Mouse (Mus musculus) heart, postnatal 0 days (tissue): ENCODE results near the gene Usp45. TPM values are rescaled to one million over a fixed set of nuclear protein-coding genes. Genes with fewer than 3 reads are reported as not detected.
A peak's percentile ranks its signal among the peaks of the same experiment; 100 is the strongest.

ENCODE experiments used
- ATAC-seq: fragments of 200-750 bp; cut with Nextera tagmentation; 2 replicates; pipeline ENCODE4 v1.8.0; 2017; ENCODE audit warnings: low read depth, moderate number of reproducible peaks, moderate library complexity; ENCODE audit not compliant: insufficient read depth
- DNase-seq: peaks from one replicate; pipeline ENCODE4 v3.0.0-alpha.2; 2016; ENCODE audit warnings: low spot score
- H3K27ac ChIP-seq: fragments of 300-500 bp; sonication (generic); 2 replicates; pipeline ENCODE4 v1.5.1; 2014; ENCODE audit warnings: low read depth, mild to moderate bottlenecking
- H3K27me3 ChIP-seq: fragments of 300-500 bp; sonication (generic); 2 replicates; pipeline ENCODE4 v1.6.1; 2014; ENCODE audit warnings: low read length, mixed read lengths; ENCODE audit not compliant: control insufficient read depth, insufficient read depth
- H3K36me3 ChIP-seq: fragments of 300-500 bp; sonication (generic); replicated peaks from 2 replicates; pipeline ENCODE4 v1.6.1; 2014; ENCODE audit warnings: low read length, mixed read lengths; ENCODE audit not compliant: control insufficient read depth, insufficient read depth
- H3K4me1 ChIP-seq: fragments of 300-500 bp; sonication (generic); 2 replicates; pipeline ENCODE4 v1.6.1; 2014; ENCODE audit warnings: antibody characterized with exemption; ENCODE audit not compliant: control insufficient read depth, insufficient read depth
- H3K4me2 ChIP-seq: fragments of 300-500 bp; sonication (generic); 2 replicates; pipeline ENCODE4 v1.6.1; 2014; ENCODE audit warnings: low read depth, mild to moderate bottlenecking, low read length, moderate library complexity
- H3K4me3 ChIP-seq: fragments of 300-500 bp; sonication (generic); 2 replicates; pipeline ENCODE4 v1.5.1; 2014; ENCODE audit warnings: low read depth, low read length
- H3K9ac ChIP-seq: fragments of 300-500 bp; sonication (generic); replicated peaks from 2 replicates; pipeline ENCODE4 v1.6.1; 2014; ENCODE audit warnings: low read depth, low read length, mixed read lengths
- H3K9me3 ChIP-seq: fragments of 300-500 bp; sonication (generic); replicated peaks from 2 replicates; pipeline ENCODE4 v1.6.1; 2016; ENCODE audit warnings: low read length; ENCODE audit not compliant: control insufficient read depth
- CTCF ChIP-seq: IDR thresholded peaks from 2 replicates; pipeline ENCODE4 v1.5.1; 2016; ENCODE audit warnings: antibody characterized with exemption, control low read depth, low read depth
- EP300 ChIP-seq: IDR thresholded peaks from 2 replicates; pipeline ENCODE4 v1.6.1; 2016; ENCODE audit warnings: antibody characterized with exemption, low read depth
- WGBS: fragments of 180-500 bp; shearing (Covaris S2); extraction: QIAGEN DNeasy Blood & Tissue Kit; methylation state at CpG from one replicate; pipeline ENCODE4 v1.1.7; 2014; 5-methylcytosine and 5-hydroxymethylcytosine counted together
- polyA plus RNA-seq: library from polyadenylated mRNA; unstranded; fragments of >200 nt; fragmentation: Nextera tagmentation; extraction: Ambion mirVana; gene quantifications from 2 replicates; pipeline ENCODE4 v1.2.1, GENCODE M21; 2015
- total RNA-seq: library from RNA; depleted of rRNA; stranded (reverse); fragments of >200 nt; gene quantifications from 2 replicates; pipeline ENCODE4 v1.2.3, GENCODE M21; 2014; ENCODE audit warnings: low replicate concordance

Gene Usp45
- total and polyA plus RNA-seq, 2 experiments from 2014 or later: 3.6 to 12.6 TPM

- WGBS: 82% methylated on average over 2 of the region's 2 CpGs
- TF ChIP-seq EP300: no peak
- no peak for TF ChIP-seq CTCF
- Histone ChIP-seq H3K9ac (no peak overlapping the region), H3K4me3 (no peak overlapping the region), H3K9me3 (no peaks in the 10 kb centered on the region), H3K4me2 (no peak overlapping the region), H3K27ac (no peak overlapping the region), H3K27me3 (no peaks in the 10 kb centered on the region), H3K36me3 (peaks cover 41% of the 10 kb centered on the region), H3K4me1 (no peaks in the 10 kb centered on the region)
- ATAC-seq: no peak
- no peak for DNase-seq
These were observed 59.7 kb downstream of the Usp45 start for GRCm38 (mm10) chr4:21826616-21827015.

GRCm38 (mm10) chr4:21832844-21833243, 65.9 kb downstream of the Usp45 start:
- ATAC-seq (no peak), DNase-seq (no peak)
- no peak for TF ChIP-seq CTCF
- no peak for TF ChIP-seq EP300
- Histone ChIP-seq H3K27me3 (no peaks in the 10 kb centered on the region), H3K36me3 (peaks cover 25% of the 10 kb centered on the region), H3K4me1 (no peaks in the 10 kb centered on the region), H3K27ac (no peak overlapping the region), H3K4me2 (no peak overlapping the region), H3K9me3 (no peaks in the 10 kb centered on the region), H3K9ac (no peak overlapping the region), H3K4me3 (no peak overlapping the region)
- WGBS: 94% methylated on average over 8 of the region's 8 CpGs

GRCm38 (mm10) chr4:21847481-21848286, 80.7 kb downstream of the Usp45 start, which contains the start of gene Pnisr:
Gene Pnisr (plus strand): TSS chr4:21847583.
- ATAC-seq: peak; percentile 99
- WGBS: under 1% methylated on average over 50 of the region's 50 CpGs
- Histone ChIP-seq H3K9me3 (no peaks in the 10 kb centered on the region), H3K4me2 (peak within 1 kb of the TSS; percentile 78), H3K9ac (peak within 1 kb of the TSS; percentile 99), H3K4me1 (peaks cover 14% of the 10 kb centered on the region), H3K27me3 (no peaks in the 10 kb centered on the region), H3K4me3 (peak within 1 kb of the TSS; percentile 99), H3K36me3 (no peaks in the 10 kb centered on the region), H3K27ac (peak within 1 kb of the TSS; percentile 100)
- TF ChIP-seq CTCF: peak; percentile 88
- TF ChIP-seq EP300: 0 out of 2 replicates have a peak, but pooled peaks have one; percentile 23
- DNase-seq: peak; percentile 98

- Histone ChIP-seq H3K27me3 (no peaks in the 10 kb centered on the region), H3K4me3 (peak overlapping the region; percentile 99), H3K4me2 (peak overlapping the region; percentile 78), H3K9me3 (no peaks in the 10 kb centered on the region), H3K36me3 (no peaks in the 10 kb centered on the region), H3K4me1 (peaks cover 14% of the 10 kb centered on the region), H3K27ac (peak overlapping the region; percentile 100), H3K9ac (peak overlapping the region; percentile 99)
- DNase-seq (peak; percentile 93), ATAC-seq (peak; percentile 90)
- TF ChIP-seq CTCF (no peak), EP300 (no peak)
- WGBS: under 1% methylated on average over 24 of the region's 24 CpGs
These were observed 81.3 kb downstream of the Usp45 start for GRCm38 (mm10) chr4:21848287-21848630.

GRCm38 (mm10) chr4:21857481-21857880, 90.5 kb downstream of the Usp45 start:
- Histone ChIP-seq H3K4me1 (no peaks in the 10 kb centered on the region), H3K27me3 (no peaks in the 10 kb centered on the region), H3K36me3 (peaks cover 54% of the 10 kb centered on the region), H3K27ac (no peak overlapping the region), H3K4me3 (no peak overlapping the region), H3K4me2 (no peak overlapping the region), H3K9ac (no peak overlapping the region), H3K9me3 (no peaks in the 10 kb centered on the region)
- DNase-seq: no peak
- TF ChIP-seq CTCF (no peak), EP300 (no peak)
- no peak for ATAC-seq
- WGBS: 63% methylated on average over 1 of the region's 1 CpGs

- no peak overlapping the region for H3K9ac ChIP-seq
- H3K4me1 ChIP-seq: no peaks in the 10 kb centered on the region
- DNase-seq: no peak
- peaks cover 70% of the 10 kb centered on the region for H3K36me3 ChIP-seq
- TF ChIP-seq CTCF: no peak
- no peak for TF ChIP-seq EP300
- no peaks in the 10 kb centered on the region for H3K9me3 ChIP-seq
- no peaks in the 10 kb centered on the region for H3K27me3 ChIP-seq
- H3K4me3 ChIP-seq: no peak overlapping the region
- H3K4me2 ChIP-seq: no peak overlapping the region
- WGBS: 90% methylated on average over 1 of the region's 1 CpGs
- ATAC-seq: no peak
- H3K27ac ChIP-seq: no peak overlapping the region
These were observed 98.3 kb downstream of the Usp45 start for GRCm38 (mm10) chr4:21865226-21865625.
